Mouse (Mus musculus): Measurements from ENCODE around the gene Tgfb1i1. TPM values are rescaled to one million over a fixed set of nuclear protein-coding genes. Genes with fewer than 3 reads are reported as not detected.

Gene Tgfb1i1
- total and polyA plus RNA-seq, 3 experiments: 0.36 TPM; not detected in 2

- Histone ChIP-seq H3K9ac (ENCODE audit: insufficient read depth, low read depth) (no peak overlapping the region), H3K27ac (ENCODE audit: insufficient read depth, low read depth) (no peak overlapping the region), H3K4me2 (ENCODE audit: insufficient read depth, low read depth, poor library complexity, severe bottlenecking) (no peak overlapping the region), H3K4me3 (replicated peaks in 1 of 3; ENCODE audit: low read depth in 2 of 3, low read length in 2 of 3, poor library complexity in 1 of 3) (no peak overlapping the region), H3K36me3 (replicated peaks in 1 of 2; ENCODE audit: control insufficient read depth in 1 of 2, insufficient read depth in 1 of 2, low read length in 1 of 2) (peaks cover 51 to 67% of the 10 kb centered on the region in 2 experiments), H3K79me2 (replicated peaks; ENCODE audit: control insufficient read depth, extremely low read depth, insufficient read depth, poor library complexity, severe bottlenecking) (no peaks in the 10 kb centered on the region), H3K27me3 (replicated peaks) (no peaks in the 10 kb centered on the region), H3K4me1 (ENCODE audit: control insufficient read depth in 1 of 2, insufficient read depth in 2 of 2) (peaks cover 9 to 36% of the 10 kb centered on the region in 2 experiments), H3K9me3 (replicated peaks; ENCODE audit: low read length) (no peaks in the 10 kb centered on the region)
- no peak for DNase-seq (ENCODE audit: extremely low read depth)
- in situ Hi-C loops (cut with MboI; ENCODE audit: low pct_ligation_motif_present, low pct_unique_long_range_greater_than_20kb, low sequenced_read_pairs) (no loop called here), dilution Hi-C loops (cut with MboI; ENCODE audit: extremely low pct_ligation_motif_present, extremely low pct_unique_long_range_greater_than_20kb, low sequenced_read_pairs) (no loop called here)
- TF ChIP-seq CTCF (conservative IDR thresholded peaks at IDR 0.05 in 1 of 2, IDR thresholded peaks at IDR 0.05 in 1 of 2; ENCODE audit: low read depth in 2 of 2, low read length in 2 of 2) (no peak), SMC3 (IDR thresholded peaks at IDR 0.05; ENCODE audit: low read depth, low read length) (no peak), TCF12 (IDR thresholded peaks at IDR 0.05; ENCODE audit: low read depth, low read length) (no peak), ZC3H11A (IDR thresholded peaks at IDR 0.05; ENCODE audit: low read depth, low read length) (no peak), ETS1 (conservative IDR thresholded peaks at IDR 0.05; ENCODE audit: low read depth, low read length) (no peak), IRF4 (IDR thresholded peaks at IDR 0.05; ENCODE audit: low read depth, low read length) (no peak), UBTF (IDR thresholded peaks at IDR 0.05; ENCODE audit: low read depth, low read length) (no peak)
These were observed 6.4 kb upstream of the Tgfb1i1 start for GRCm38 (mm10) chr7:128240131-128240784.

- in situ Hi-C loops (cut with MboI; ENCODE audit: low pct_ligation_motif_present, low pct_unique_long_range_greater_than_20kb, low sequenced_read_pairs): no loop called here
- H3K4me2 ChIP-seq (ENCODE audit: insufficient read depth, low read depth, poor library complexity, severe bottlenecking): no peak overlapping the region
- TF ChIP-seq E2F4 (IDR thresholded peaks at IDR 0.05; ENCODE audit: insufficient replicate concordance, low read depth, low read length): no peak
- no peak for TF ChIP-seq TBP (conservative IDR thresholded peaks at IDR 0.05; ENCODE audit: low read depth, low read length)
- TF ChIP-seq UBTF (IDR thresholded peaks at IDR 0.05; ENCODE audit: low read depth, low read length): no peak
- no peak for TF ChIP-seq HCFC1 (IDR thresholded peaks at IDR 0.05; ENCODE audit: low read depth, low read length)
- TF ChIP-seq CHD2 (IDR thresholded peaks at IDR 0.05; ENCODE audit: low read length): no peak
- no peak for TF ChIP-seq MAX (IDR thresholded peaks at IDR 0.05; ENCODE audit: low read length)
- TF ChIP-seq CHD1 (IDR thresholded peaks at IDR 0.05; ENCODE audit: low read depth, low read length): no peak
- TF ChIP-seq RAD21 (IDR thresholded peaks at IDR 0.05; ENCODE audit: low read depth, low read length): no peak
- no peak for TF ChIP-seq USF2 (conservative IDR thresholded peaks at IDR 0.05; ENCODE audit: low read depth, low read length)
- TF ChIP-seq RCOR1 (conservative IDR thresholded peaks at IDR 0.05; ENCODE audit: low read depth, low read length): no peak
- no peak for TF ChIP-seq ZKSCAN1 (IDR thresholded peaks at IDR 0.05; ENCODE audit: borderline replicate concordance, low read depth, low read length)
- TF ChIP-seq ZMIZ1 (IDR thresholded peaks at IDR 0.05; ENCODE audit: low read depth, low read length): no peak
- TF ChIP-seq MYC (IDR thresholded peaks at IDR 0.05; ENCODE audit: low read depth, low read length): no peak
- no peak for TF ChIP-seq EP300 (IDR thresholded peaks at IDR 0.05; ENCODE audit: low read length)
- no peak overlapping the region for H3K27ac ChIP-seq (ENCODE audit: insufficient read depth, low read depth)
- no peak for DNase-seq (ENCODE audit: extremely low read depth)
- dilution Hi-C loops (cut with MboI; ENCODE audit: extremely low pct_ligation_motif_present, extremely low pct_unique_long_range_greater_than_20kb, low sequenced_read_pairs): no loop called here
- H3K79me2 ChIP-seq (replicated peaks; ENCODE audit: control insufficient read depth, extremely low read depth, insufficient read depth, poor library complexity, severe bottlenecking): no peaks in the 10 kb centered on the region
- H3K36me3 ChIP-seq (replicated peaks in 1 of 2; ENCODE audit: control insufficient read depth in 1 of 2, insufficient read depth in 1 of 2, low read length in 1 of 2): peaks cover 51 to 60% of the 10 kb centered on the region in 2 experiments
- H3K27me3 ChIP-seq (replicated peaks): no peaks in the 10 kb centered on the region
- no peak overlapping the region for H3K4me3 ChIP-seq (replicated peaks in 1 of 3; ENCODE audit: low read depth in 2 of 3, low read length in 2 of 3, poor library complexity in 1 of 3)
- H3K4me1 ChIP-seq (ENCODE audit: control insufficient read depth in 1 of 2, insufficient read depth in 2 of 2): peaks cover 2 to 19% of the 10 kb centered on the region in 2 experiments; a peak in 3 of 4 replicates
- no peaks in the 10 kb centered on the region for H3K9me3 ChIP-seq (replicated peaks; ENCODE audit: low read length)
- no peak overlapping the region for H3K9ac ChIP-seq (ENCODE audit: insufficient read depth, low read depth)
These were observed 4.3 kb upstream of the Tgfb1i1 start for GRCm38 (mm10) chr7:128242331-128242730.

All from CH12.LX (cell line).